Mouse (Mus musculus): Measurements from ENCODE around the gene Thbs1. TPM values are rescaled to one million over a fixed set of nuclear protein-coding genes. Genes with fewer than 3 reads are reported as not detected.

Thbs1 gene
- 10 to 100 TPM; 16.7 to 55.2 TPM for total RNA-seq (2021)
- long read RNA-seq, experiment 1, partial matches to known transcripts = 1 of 1 reads
- long read RNA-seq, experiment 1, other reads (novel, unspliced or antisense) = 0 of 1 reads
- long read RNA-seq, experiment 2, partial matches to known transcripts = 0 of 1 reads
- long read RNA-seq, experiment 2, other reads (novel, unspliced or antisense) = 1 of 1 reads

GRCm38 (mm10) chr2:118111488-118112131, at the start of gene Thbs1:
Gene Thbs1 (plus strand): TSS chr2:118111876.
- peak; percentile 75 to 77 for DNase-seq

- no peak for DNase-seq
Observed at GRCm38 (mm10) chr2:118064121-118064764, 47.4 kb upstream of the Thbs1 start.

- DNase-seq = no peak
Observed at GRCm38 (mm10) chr2:118066065-118066770, 45.5 kb upstream of the Thbs1 start.

GRCm38 (mm10) chr2:118069975-118070374, 41.7 kb upstream of the Thbs1 start:
- DNase-seq = no peak

- DNase-seq = no peak
Observed at GRCm38 (mm10) chr2:118072811-118073372, 38.8 kb upstream of the Thbs1 start.

GRCm38 (mm10) chr2:118074030-118074429, 37.6 kb upstream of the Thbs1 start:
- DNase-seq = no peak

- DNase-seq = no peak
Observed at GRCm38 (mm10) chr2:118075165-118075564, 36.5 kb upstream of the Thbs1 start.

- peak in 1 of 2 experiments; percentile 25 for DNase-seq
Observed at GRCm38 (mm10) chr2:118079131-118079530, 32.5 kb upstream of the Thbs1 start.

- no peak for DNase-seq
Observed at GRCm38 (mm10) chr2:118081581-118081980, 30.1 kb upstream of the Thbs1 start.

GRCm38 (mm10) chr2:118083652-118084051, 28.0 kb upstream of the Thbs1 start:
- no peak for DNase-seq

- no peak for DNase-seq
Observed at GRCm38 (mm10) chr2:118084693-118085092, 27.0 kb upstream of the Thbs1 start.

- no peak for DNase-seq
Observed at GRCm38 (mm10) chr2:118085647-118086046, 26.0 kb upstream of the Thbs1 start.

GRCm38 (mm10) chr2:118087044-118087726, 24.5 kb upstream of the Thbs1 start:
- DNase-seq = no peak

- DNase-seq = no peak
Observed at GRCm38 (mm10) chr2:118091226-118091625, 20.4 kb upstream of the Thbs1 start.

GRCm38 (mm10) chr2:118099104-118099503, 12.6 kb upstream of the Thbs1 start:
- DNase-seq = no peak

GRCm38 (mm10) chr2:118102169-118102568, 9.5 kb upstream of the Thbs1 start:
- no peak for DNase-seq

- peak; percentile 67 to 75 for DNase-seq
Observed at GRCm38 (mm10) chr2:118110225-118110915, 1.3 kb upstream of the Thbs1 start.

GRCm38 (mm10) chr2:118111116-118111487, 574 bp upstream of the Thbs1 start:
- peak; percentile 88 for DNase-seq

GRCm38 (mm10) chr2:118112438-118112837, 762 bp downstream of the Thbs1 start:
- DNase-seq = no peak

- no peak for DNase-seq
Observed at GRCm38 (mm10) chr2:118112846-118113479, 1.3 kb downstream of the Thbs1 start.
